Mouse (Mus musculus): ENCODE measurements at regions not wholly inside any gene's neighbourhood (a gene's known extent, or its start where the extent isn't known, plus 50 kb on each side); places are given as distances from the start of the nearest gene placed in this dataset.

DNA sequence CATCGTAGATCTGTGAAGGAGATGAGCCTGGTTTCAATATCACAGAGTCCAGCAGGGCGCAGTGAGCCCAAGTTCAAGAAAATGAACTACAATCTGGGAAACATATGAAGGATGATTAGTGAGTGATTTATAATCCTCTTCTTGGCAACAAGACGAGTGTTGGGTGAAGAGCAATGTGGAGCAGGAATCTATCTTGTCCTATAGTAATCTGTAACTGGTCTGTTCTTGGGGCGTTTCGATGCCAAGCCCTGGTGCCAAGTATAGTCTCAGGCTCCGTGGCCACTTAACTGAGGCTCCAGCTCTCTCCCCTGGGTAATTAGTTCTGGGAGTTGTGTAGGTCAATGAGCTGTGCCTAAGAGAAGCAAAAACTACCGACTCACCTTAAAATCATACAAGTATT is 154.4 kb upstream of the Gorab start (continued):
- TF ChIP-seq ZKSCAN1 (IDR thresholded peaks at IDR 0.05; ENCODE audit: borderline replicate concordance, low read depth, low read length) (no peak), ETS1 (conservative IDR thresholded peaks at IDR 0.05; ENCODE audit: low read depth, low read length) (no peak)

DNA sequence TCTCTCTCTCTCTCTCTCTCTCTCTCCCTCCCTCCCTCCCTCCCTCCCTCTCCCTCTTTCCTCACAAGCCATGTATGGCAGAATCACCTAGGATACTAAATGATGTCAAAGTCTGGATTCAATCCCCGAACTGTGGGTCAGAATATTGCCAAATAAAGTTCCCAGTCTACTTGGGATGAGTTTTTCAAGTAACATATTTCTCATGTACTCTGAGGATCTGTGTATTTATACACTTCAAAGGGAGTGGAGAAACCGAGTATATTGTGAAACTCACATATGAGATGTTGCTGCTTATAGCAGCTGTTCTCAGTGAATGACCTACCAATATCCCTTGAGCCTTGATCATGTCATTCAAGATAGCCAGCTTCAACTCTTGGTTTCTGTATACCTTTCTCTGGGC is 151.7 kb upstream of the Gorab start:
- TF ChIP-seq TBP (conservative IDR thresholded peaks at IDR 0.05; ENCODE audit: low read depth, low read length) (no peak), HCFC1 (IDR thresholded peaks at IDR 0.05; ENCODE audit: low read depth, low read length) (no peak), ZNF384 (IDR thresholded peaks at IDR 0.05; ENCODE audit: low read depth, low read length) (no peak), CHD2 (IDR thresholded peaks at IDR 0.05; ENCODE audit: low read length) (no peak), SIN3A (IDR thresholded peaks at IDR 0.05; ENCODE audit: low read length) (no peak), MXI1 (IDR thresholded peaks at IDR 0.05; ENCODE audit: low read depth, low read length) (no peak), JUN (IDR thresholded peaks at IDR 0.05; ENCODE audit: insufficient read depth, low read depth, low read length) (no peak), POLR2AphosphoS2 (IDR thresholded peaks at IDR 0.05; ENCODE audit: low read depth, low read length) (no peak), MEF2A (IDR thresholded peaks at IDR 0.05; ENCODE audit: borderline replicate concordance, low read depth, low read length) (no peak), IRF4 (IDR thresholded peaks at IDR 0.05; ENCODE audit: low read depth, low read length) (no peak), JUND (conservative IDR thresholded peaks at IDR 0.05; ENCODE audit: low read depth, low read length) (no peak), PAX5 (IDR thresholded peaks at IDR 0.05; ENCODE audit: low read length) (no peak), TCF12 (IDR thresholded peaks at IDR 0.05; ENCODE audit: low read depth, low read length) (no peak), CTCF (conservative IDR thresholded peaks at IDR 0.05 in 1 of 2, IDR thresholded peaks at IDR 0.05 in 1 of 2; ENCODE audit: low read depth in 2 of 2, low read length in 2 of 2) (no peak), UBTF (IDR thresholded peaks at IDR 0.05; ENCODE audit: low read depth, low read length) (no peak), ETS1 (conservative IDR thresholded peaks at IDR 0.05; ENCODE audit: low read depth, low read length) (no peak), MAFK (IDR thresholded peaks at IDR 0.05; ENCODE audit: insufficient replicate concordance, low read length) (no peak)
- no peaks in the 10 kb centered on the region for H3K79me2 ChIP-seq (replicated peaks; ENCODE audit: control insufficient read depth, extremely low read depth, insufficient read depth, poor library complexity, severe bottlenecking)
- dilution Hi-C loops (cut with MboI; ENCODE audit: extremely low pct_ligation_motif_present, extremely low pct_unique_long_range_greater_than_20kb, low sequenced_read_pairs), result no loop called here

DNA sequence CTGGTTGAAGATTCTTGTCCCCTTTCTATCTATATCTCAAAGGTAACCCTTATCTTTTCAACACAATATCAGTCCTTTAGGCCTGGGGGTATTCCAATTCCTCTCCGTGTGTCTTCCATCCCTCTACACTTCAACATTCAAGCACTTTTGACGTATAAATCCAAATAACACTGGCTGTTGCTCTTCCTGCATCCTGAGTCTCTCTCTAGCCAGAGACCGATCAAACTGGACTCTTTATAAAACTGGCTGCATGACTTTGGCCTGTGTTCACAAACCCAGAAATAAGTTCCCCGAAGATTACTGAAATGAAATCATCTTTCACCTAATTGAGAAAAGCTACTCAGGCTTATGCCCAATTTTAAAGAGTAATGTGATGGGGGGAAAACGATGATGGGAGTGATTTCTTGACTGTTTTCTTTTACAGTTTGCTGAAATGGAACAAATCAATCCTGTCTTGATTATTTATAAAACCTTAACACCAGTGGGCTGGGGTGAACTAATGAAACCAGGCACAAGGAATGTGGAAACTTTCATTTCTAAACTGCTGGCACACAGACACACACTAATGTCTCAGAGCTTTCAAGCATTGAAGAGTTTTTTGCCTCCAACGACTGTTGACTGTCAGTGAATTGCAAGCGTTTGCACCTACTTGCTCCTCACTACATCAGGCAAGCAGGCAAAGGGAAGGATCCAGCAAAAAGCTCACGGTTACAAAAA is 135.5 kb upstream of the Gorab start:
- TF ChIP-seq SIN3A (IDR thresholded peaks at IDR 0.05; ENCODE audit: low read length) (no peak), MEF2A (IDR thresholded peaks at IDR 0.05; ENCODE audit: borderline replicate concordance, low read depth, low read length) (no peak)
- in situ Hi-C loops (cut with MboI; ENCODE audit: low pct_ligation_motif_present, low pct_unique_long_range_greater_than_20kb, low sequenced_read_pairs), result no loop called here
- DNase-seq (ENCODE audit: extremely low read depth), result no peak

More for the DNA sequence above, 151.7 kb upstream of the Gorab start:
- no peak for DNase-seq (ENCODE audit: extremely low read depth)
- H3K4me2 ChIP-seq (ENCODE audit: insufficient read depth, low read depth, poor library complexity, severe bottlenecking), result peak overlapping the region; percentile 37; the same call in 1 of the 2 replicates
- H3K9me3 ChIP-seq (replicated peaks; ENCODE audit: low read length), result no peaks in the 10 kb centered on the region
- peaks cover 0 to 6% of the 10 kb centered on the region in 2 experiments; a peak in 1 of 4 replicates for H3K4me1 ChIP-seq (ENCODE audit: control insufficient read depth in 1 of 2, insufficient read depth in 2 of 2)
- no peaks in the 10 kb centered on the region for H3K36me3 ChIP-seq (replicated peaks in 1 of 2; ENCODE audit: control insufficient read depth in 1 of 2, insufficient read depth in 1 of 2, low read length in 1 of 2)
- H3K9ac ChIP-seq (ENCODE audit: insufficient read depth, low read depth), result no peak overlapping the region
- no peak overlapping the region for H3K4me3 ChIP-seq (replicated peaks in 1 of 3; ENCODE audit: low read depth in 2 of 3, low read length in 2 of 3, poor library complexity in 1 of 3)
- H3K27me3 ChIP-seq (replicated peaks), result no peaks in the 10 kb centered on the region
- in situ Hi-C loops (cut with MboI; ENCODE audit: low pct_ligation_motif_present, low pct_unique_long_range_greater_than_20kb, low sequenced_read_pairs), result no loop called here
- H3K27ac ChIP-seq (ENCODE audit: insufficient read depth, low read depth), result no peak overlapping the region

More for the DNA sequence above, 135.5 kb upstream of the Gorab start:
- Histone ChIP-seq H3K9me3 (replicated peaks; ENCODE audit: low read length) (no peaks in the 10 kb centered on the region), H3K9ac (ENCODE audit: insufficient read depth, low read depth) (no peak overlapping the region), H3K27me3 (replicated peaks) (no peaks in the 10 kb centered on the region), H3K27ac (ENCODE audit: insufficient read depth, low read depth) (no peak overlapping the region), H3K4me2 (ENCODE audit: insufficient read depth, low read depth, poor library complexity, severe bottlenecking) (no peak overlapping the region), H3K79me2 (replicated peaks; ENCODE audit: control insufficient read depth, extremely low read depth, insufficient read depth, poor library complexity, severe bottlenecking) (no peaks in the 10 kb centered on the region), H3K4me1 (ENCODE audit: control insufficient read depth in 1 of 2, insufficient read depth in 2 of 2) (no peaks in the 10 kb centered on the region), H3K4me3 (replicated peaks in 1 of 3; ENCODE audit: low read depth in 2 of 3, low read length in 2 of 3, poor library complexity in 1 of 3) (no peak overlapping the region), H3K36me3 (replicated peaks in 1 of 2; ENCODE audit: control insufficient read depth in 1 of 2, insufficient read depth in 1 of 2, low read length in 1 of 2) (no peaks in the 10 kb centered on the region)
- dilution Hi-C loops (cut with MboI; ENCODE audit: extremely low pct_ligation_motif_present, extremely low pct_unique_long_range_greater_than_20kb, low sequenced_read_pairs), result no loop called here
